Mouse (Mus musculus) activated CD4-positive, CD25-positive, alpha-beta regulatory T cell, adult 4 months (primary cell): ENCODE results near the gene Enkur. TPM values are rescaled to one million over a fixed set of nuclear protein-coding genes. Genes with fewer than 3 reads are reported as not detected.
"Not testable (repeated sequence)": the region's sequence is repeated elsewhere in the genome, so short reads cannot be mapped to it uniquely, and the experiment has no call there.

Source experiments
- ATAC-seq: one replicate; pipeline ENCODE4 v1.8.0; 2017
- polyA plus RNA-seq, 2 experiments: library from polyadenylated mRNA; unstranded; fragments of 100-300 nt; shearing (Covaris generic); gene quantifications; one replicate each; pipeline ENCODE4 v1.2.1; 2017

The Enkur gene
- polyA plus RNA-seq, result not detected

GRCm38 (mm10) chr2:21204912-21205830 is at the start of gene Enkur, which contains the start of gene Thnsl1:
Gene Enkur (minus strand): TSS chr2:21205365.
Gene Thnsl1 (plus strand): TSS chr2:21205724.
- ATAC-seq, result peak; percentile 95

- no peak for ATAC-seq
These were observed 49.1 kb upstream of the Enkur start for GRCm38 (mm10) chr2:21254308-21254707.

- ATAC-seq, result no peak
These were observed 48.5 kb upstream of the Enkur start for GRCm38 (mm10) chr2:21253644-21254043.

GRCm38 (mm10) chr2:21245477-21246102 is 40.4 kb upstream of the Enkur start:
- ATAC-seq, result no peak

- no peak for ATAC-seq
These were observed 39.8 kb upstream of the Enkur start for GRCm38 (mm10) chr2:21244986-21245385.

- not testable (repeated sequence) for ATAC-seq
These were observed 38.9 kb upstream of the Enkur start for GRCm38 (mm10) chr2:21244104-21244503.

GRCm38 (mm10) chr2:21236846-21237245 is 31.7 kb upstream of the Enkur start:
- ATAC-seq, result no peak

- no peak for ATAC-seq
These were observed 30.8 kb upstream of the Enkur start for GRCm38 (mm10) chr2:21235844-21236386.

- no peak for ATAC-seq
These were observed 29.9 kb upstream of the Enkur start for GRCm38 (mm10) chr2:21234871-21235648.

GRCm38 (mm10) chr2:21231147-21231546 is 26.0 kb upstream of the Enkur start:
- ATAC-seq, result no peak

- ATAC-seq, result no peak
These were observed 25.1 kb upstream of the Enkur start for GRCm38 (mm10) chr2:21230276-21230675.

- peak; percentile 53 for ATAC-seq
These were observed 17.6 kb upstream of the Enkur start for GRCm38 (mm10) chr2:21222453-21223384.

GRCm38 (mm10) chr2:21215284-21215683 is 10.1 kb upstream of the Enkur start:
- no peak for ATAC-seq

GRCm38 (mm10) chr2:21214322-21214721 is 9.2 kb upstream of the Enkur start:
- no peak for ATAC-seq

- ATAC-seq, result no peak
These were observed 6.2 kb upstream of the Enkur start for GRCm38 (mm10) chr2:21211361-21211760.

- no peak for ATAC-seq
These were observed 1.1 kb upstream of the Enkur start for GRCm38 (mm10) chr2:21206278-21206677.

GRCm38 (mm10) chr2:21205831-21206159 is 630 bp upstream of the Enkur start:
- peak; percentile 53 for ATAC-seq

GRCm38 (mm10) chr2:21202754-21203153 is 2.4 kb downstream of the Enkur start:
- ATAC-seq, result no peak

- ATAC-seq, result no peak
These were observed 6.1 kb downstream of the Enkur start for GRCm38 (mm10) chr2:21199051-21199450.

- ATAC-seq, result no peak
These were observed 9.9 kb downstream of the Enkur start for GRCm38 (mm10) chr2:21195233-21195632.

GRCm38 (mm10) chr2:21191232-21191631 is 13.9 kb downstream of the Enkur start:
- no peak for ATAC-seq

GRCm38 (mm10) chr2:21188610-21189009 is 16.6 kb downstream of the Enkur start:
- no peak for ATAC-seq
